8 mouse cellular contexts compared by ENCODE assay signal in genomic region chr6:28428290-28428689, GRCm38 (mm10). TPM values are rescaled to one million over a fixed set of nuclear protein-coding genes. Genes with fewer than 3 reads are reported as not detected.
DNase-seq lines count a peak whose midpoint lies in the region; ATAC-seq and TF ChIP-seq lines count a peak whose summit lies in the region.

Gcc1 (minus strand) TSS chr6:28428390.

- H3K4me3 ChIP-seq in layer of hippocampus, adult 2 months: no peak within 1 kb of the TSS

- H3K27ac ChIP-seq in layer of hippocampus, adult 2 months: no peak within 1 kb of the TSS

- ATAC-seq in common myeloid progenitor, adult 5-6 weeks (replicated peaks; ENCODE audit: low read depth, poor library complexity, severe bottlenecking): no peak

- intact Hi-C loops in left cerebral cortex, postnatal 25 days (cut with DNase I): loop anchor here (10.0 kb wide), 1 partner anchor 597 kb away; no protein-coding TSS in a partner anchor

- no peak for DNase-seq in layer of hippocampus, adult 2 months (ENCODE audit: low spot score in 2 of 2)
- DNase-seq in layer of hippocampus, adult 9-11 months: no peak
- no peak for DNase-seq in adrenal gland, adult 2 months
- DNase-seq in left cerebral cortex, postnatal 25 days (ENCODE audit: low spot score in 2 of 2): no peak
- DNase-seq in urinary bladder, postnatal 4 days (ENCODE audit: low spot score in 2 of 2): no peak
- no peak for DNase-seq in T-cell, adult 2 months (ENCODE audit: low spot score)
- no peak for DNase-seq in Muller cell, postnatal 12 days (ENCODE audit: inconsistent ontology term)

- no peak for TF ChIP-seq CTCF in layer of hippocampus, adult 2 months (conservative IDR thresholded peaks at IDR 0.05)

RNA-seq across cellular contexts. Expression of gene Gcc1, which starts in this region (rescaled TPM):
- 10 to 100 TPM; 17.9 to 23.0 TPM for total RNA-seq in layer of hippocampus, adult 2 months (2021)
- 10 to 100 TPM; 15.3 to 16.0 TPM for total RNA-seq in adrenal gland, adult 2 months (2021)
- polyA plus RNA-seq in adrenal gland, adult 2 months (2012; rRNA removed): 5.7 TPM in 2 replicates
- total RNA-seq in common myeloid progenitor, adult 5-6 weeks (2017): 12.3 and 18.8 TPM in 2 replicates
- 10 to 100 TPM; 17.6 to 19.6 TPM for total RNA-seq in left cerebral cortex, postnatal 25 days (2021)
